Mouse (Mus musculus) neural tube, embryonic 11.5 days (tissue): ENCODE data around the gene Gm20388. TPM values are rescaled to one million over a fixed set of nuclear protein-coding genes. Genes with fewer than 3 reads are reported as not detected.

Experiments used
- ATAC-seq: fragments of 200-750 bp; cut with Nextera tagmentation; 2 replicates; pipeline ENCODE4 v1.8.0; 2017; ENCODE audit warnings: moderate number of reproducible peaks, mild to moderate bottlenecking, moderate TSS enrichment, moderate library complexity; ENCODE audit not compliant: insufficient read depth, low FRiP score, low TSS enrichment
- DNase-seq: peaks from one replicate; pipeline ENCODE4 v3.0.0-alpha.2; 2015; ENCODE audit warnings: low spot score
- H3K27ac ChIP-seq: fragments of 300-500 bp; sonication (generic); 2 replicates; pipeline ENCODE4 v1.5.1; 2014; ENCODE audit warnings: low read depth, mild to moderate bottlenecking, low read length
- H3K27me3 ChIP-seq: fragments of 300-500 bp; sonication (generic); 2 replicates; pipeline ENCODE4 v1.6.1; 2014; ENCODE audit warnings: mild to moderate bottlenecking, low read length, mixed read lengths; ENCODE audit not compliant: control insufficient read depth, insufficient read depth
- H3K36me3 ChIP-seq: fragments of 300-500 bp; sonication (generic); 2 replicates; pipeline ENCODE4 v1.6.1; 2014; ENCODE audit warnings: mild to moderate bottlenecking, low read length, moderate library complexity, mixed read lengths; ENCODE audit not compliant: control insufficient read depth, insufficient read depth
- H3K4me1 ChIP-seq: fragments of 300-500 bp; sonication (generic); 2 replicates; pipeline ENCODE4 v1.6.1; 2014; ENCODE audit warnings: low read length, mixed read lengths; ENCODE audit not compliant: control insufficient read depth, insufficient read depth
- H3K4me2 ChIP-seq: fragments of 300-500 bp; sonication (generic); 2 replicates; pipeline ENCODE4 v1.6.1; 2014; ENCODE audit warnings: low read depth, mild to moderate bottlenecking, moderate library complexity
- H3K4me3 ChIP-seq: fragments of 300-500 bp; sonication (generic); 2 replicates; pipeline ENCODE4 v1.5.1; 2014; ENCODE audit warnings: low read depth, low read length
- H3K9ac ChIP-seq: fragments of 300-500 bp; sonication (generic); 2 replicates; pipeline ENCODE4 v1.6.1; 2014; ENCODE audit warnings: mild to moderate bottlenecking, low read length
- H3K9me3 ChIP-seq: fragments of 300-500 bp; sonication (generic); 2 replicates; pipeline ENCODE4 v1.6.1; 2016; ENCODE audit warnings: low read length; ENCODE audit not compliant: control insufficient read depth
- WGBS: fragments of 180-500 bp; shearing (Covaris S2); extraction: QIAGEN DNeasy Blood & Tissue Kit; methylation state at CpG from one replicate; pipeline ENCODE4 v1.1.7; 2014; 5-methylcytosine and 5-hydroxymethylcytosine counted together
- polyA plus RNA-seq: library from polyadenylated mRNA; unstranded; fragments of >200 nt; fragmentation: Nextera tagmentation; extraction: Ambion mirVana; gene quantifications from 2 replicates; pipeline ENCODE4 v1.2.1, GENCODE M21; 2014

The Gm20388 gene
- polyA plus RNA-seq, 1 experiment from 2014 or later: not detected

- Histone ChIP-seq H3K9me3 (no peaks in the 10 kb centered on the region), H3K27ac (no peak overlapping the region), H3K27me3 (no peaks in the 10 kb centered on the region), H3K4me1 (no peaks in the 10 kb centered on the region), H3K4me2 (no peak overlapping the region), H3K36me3 (no peaks in the 10 kb centered on the region), H3K9ac (no peak overlapping the region), H3K4me3 (no peak overlapping the region)
- DNase-seq (no peak), ATAC-seq (no peak)
- WGBS: 67% methylated on average over 4 of the region's 4 CpGs
Measured at GRCm38 (mm10) chr8:120848434-120848833, 937.8 kb downstream of the Gm20388 start.

- WGBS: 81% methylated on average over 12 of the region's 12 CpGs
- Histone ChIP-seq H3K4me3 (no peak overlapping the region), H3K4me1 (no peaks in the 10 kb centered on the region), H3K36me3 (no peaks in the 10 kb centered on the region), H3K4me2 (no peak overlapping the region), H3K9me3 (no peaks in the 10 kb centered on the region), H3K27ac (no peak overlapping the region), H3K27me3 (no peaks in the 10 kb centered on the region), H3K9ac (no peak overlapping the region)
- DNase-seq: no peak
- no peak for ATAC-seq
Measured at GRCm38 (mm10) chr8:120851411-120851810, 940.8 kb downstream of the Gm20388 start.

DNA sequence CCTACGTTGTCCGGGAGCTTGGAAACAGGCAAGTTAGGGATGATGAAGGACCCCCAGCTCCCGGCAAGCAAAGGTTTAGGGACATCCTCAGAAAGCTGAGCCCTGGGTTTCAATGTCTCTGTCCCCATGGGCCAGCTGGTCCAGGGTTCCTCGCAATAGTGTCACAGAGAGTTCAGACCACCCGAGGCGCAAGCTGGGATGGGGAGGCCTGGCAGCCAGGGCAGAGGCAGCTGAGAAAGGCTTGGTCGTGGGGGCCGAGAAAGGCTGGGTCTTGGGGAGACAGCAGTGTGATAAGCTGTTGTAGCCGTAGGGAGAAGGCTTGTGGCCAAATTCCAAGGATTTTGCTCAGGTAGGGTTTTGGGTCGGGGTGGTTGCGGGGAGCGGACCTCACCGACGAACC lies 949.2 kb downstream of the Gm20388 start:
- Histone ChIP-seq H3K4me3 (no peak overlapping the region), H3K4me2 (no peak overlapping the region), H3K9ac (no peak overlapping the region), H3K27me3 (no peaks in the 10 kb centered on the region), H3K4me1 (no peaks in the 10 kb centered on the region), H3K9me3 (no peaks in the 10 kb centered on the region), H3K36me3 (no peaks in the 10 kb centered on the region), H3K27ac (no peak overlapping the region)
- ATAC-seq (no peak), DNase-seq (no peak)
- 83% methylated on average over 14 of the region's 14 CpGs for WGBS

GRCm38 (mm10) chr8:120860423-120861126 lies 949.9 kb downstream of the Gm20388 start:
- no peaks in the 10 kb centered on the region for H3K4me1 ChIP-seq
- H3K27me3 ChIP-seq: no peaks in the 10 kb centered on the region
- H3K4me3 ChIP-seq: no peak overlapping the region
- H3K4me2 ChIP-seq: no peak overlapping the region
- DNase-seq (no peak), ATAC-seq (no peak)
- no peak overlapping the region for H3K9ac ChIP-seq
- H3K27ac ChIP-seq: no peak overlapping the region
- 59% methylated on average over 24 of the region's 24 CpGs for WGBS
- H3K9me3 ChIP-seq: no peaks in the 10 kb centered on the region
- H3K36me3 ChIP-seq: no peaks in the 10 kb centered on the region

GRCm38 (mm10) chr8:120863683-120864082 lies 953.0 kb downstream of the Gm20388 start:
- Histone ChIP-seq H3K36me3 (no peaks in the 10 kb centered on the region), H3K27me3 (no peaks in the 10 kb centered on the region), H3K4me2 (no peak overlapping the region), H3K4me1 (no peaks in the 10 kb centered on the region), H3K4me3 (no peak overlapping the region), H3K9ac (no peak overlapping the region), H3K27ac (no peak overlapping the region), H3K9me3 (no peaks in the 10 kb centered on the region)
- WGBS: 97% methylated on average over 4 of the region's 4 CpGs
- DNase-seq (no peak), ATAC-seq (no peak)

- no peak overlapping the region for H3K4me3 ChIP-seq
- H3K27ac ChIP-seq: no peak overlapping the region
- no peak overlapping the region for H3K4me2 ChIP-seq
- no peaks in the 10 kb centered on the region for H3K36me3 ChIP-seq
- 69% methylated on average over 6 of the region's 6 CpGs for WGBS
- no peaks in the 10 kb centered on the region for H3K27me3 ChIP-seq
- H3K4me1 ChIP-seq: no peaks in the 10 kb centered on the region
- no peaks in the 10 kb centered on the region for H3K9me3 ChIP-seq
- ATAC-seq: no peak
- no peak overlapping the region for H3K9ac ChIP-seq
- DNase-seq: no peak
Measured at GRCm38 (mm10) chr8:120867386-120867785, 956.7 kb downstream of the Gm20388 start.

- no peak overlapping the region for H3K9ac ChIP-seq
- no peaks in the 10 kb centered on the region for H3K4me1 ChIP-seq
- no peak overlapping the region for H3K4me2 ChIP-seq
- no peak overlapping the region for H3K27ac ChIP-seq
- H3K9me3 ChIP-seq: no peaks in the 10 kb centered on the region
- no peaks in the 10 kb centered on the region for H3K27me3 ChIP-seq
- WGBS: 79% methylated on average over 6 of the region's 6 CpGs
- no peak for DNase-seq
- ATAC-seq: no peak
- H3K36me3 ChIP-seq: no peaks in the 10 kb centered on the region
- H3K4me3 ChIP-seq: no peak overlapping the region
Measured at GRCm38 (mm10) chr8:120872661-120873060, 962.0 kb downstream of the Gm20388 start.

DNA sequence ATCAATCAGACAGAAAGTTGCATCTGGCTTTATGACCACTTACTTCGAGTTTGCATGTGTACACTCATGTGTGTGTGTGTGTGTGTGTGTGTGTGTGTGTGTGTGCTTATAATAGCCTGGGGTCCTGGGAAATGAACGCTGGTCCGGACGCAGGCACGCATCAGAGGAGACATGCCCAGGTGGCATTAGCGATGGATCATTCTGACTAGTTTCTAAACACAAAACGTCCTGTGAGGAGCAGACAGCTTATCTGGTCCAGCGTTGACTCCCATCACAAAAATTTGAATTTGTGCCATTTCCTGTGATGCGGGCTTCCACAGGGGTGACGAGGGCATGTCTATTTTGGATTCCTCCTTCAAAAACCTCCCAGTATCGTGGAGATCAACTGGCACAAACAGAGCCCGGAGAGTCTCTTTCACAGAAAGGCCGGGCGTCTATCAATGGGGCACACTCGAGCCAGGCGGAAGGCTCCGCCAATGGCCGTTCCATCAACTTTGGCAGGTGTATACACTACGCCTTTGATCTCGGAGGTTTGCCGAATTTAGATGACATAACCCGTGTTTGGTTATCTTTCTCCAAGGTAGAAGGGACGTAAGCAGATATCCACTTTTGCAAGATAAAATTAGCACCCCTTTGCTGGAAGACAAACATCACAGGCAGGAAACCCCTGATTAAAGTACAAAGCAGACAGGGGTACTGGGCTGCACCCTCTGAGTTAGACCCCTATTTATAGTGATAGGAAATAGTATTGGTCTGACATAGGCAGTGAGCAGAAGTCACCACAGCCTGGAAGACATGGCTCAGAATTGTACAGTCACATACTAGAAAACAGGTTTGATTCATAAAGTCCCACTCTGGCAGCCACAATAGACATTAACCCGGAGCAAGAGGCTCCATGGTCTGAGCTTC lies 965.6 kb downstream of the Gm20388 start:
- Histone ChIP-seq H3K9ac (no peak overlapping the region), H3K4me2 (no peak overlapping the region), H3K4me3 (no peak overlapping the region), H3K27me3 (peaks cover 12% of the 10 kb centered on the region), H3K9me3 (no peaks in the 10 kb centered on the region), H3K27ac (no peak overlapping the region), H3K36me3 (no peaks in the 10 kb centered on the region), H3K4me1 (no peaks in the 10 kb centered on the region)
- ATAC-seq (no peak), DNase-seq (no peak)
- 85% methylated on average over 24 of the region's 24 CpGs for WGBS

- WGBS: 83% methylated on average over 7 of the region's 7 CpGs
- DNase-seq (no peak), ATAC-seq (no peak)
- peaks cover 19% of the 10 kb centered on the region for H3K27me3 ChIP-seq
- H3K4me3 ChIP-seq: no peak overlapping the region
- H3K9me3 ChIP-seq: no peaks in the 10 kb centered on the region
- H3K4me2 ChIP-seq: no peak overlapping the region
- H3K9ac ChIP-seq: no peak overlapping the region
- no peak overlapping the region for H3K27ac ChIP-seq
- H3K4me1 ChIP-seq: no peaks in the 10 kb centered on the region
- no peaks in the 10 kb centered on the region for H3K36me3 ChIP-seq
Measured at GRCm38 (mm10) chr8:120877005-120877404, 966.4 kb downstream of the Gm20388 start.
